Mouse (Mus musculus) kidney, adult 8-10 months (tissue): ENCODE data around the gene 5730480H06Rik.

ENCODE experiments used
- DNase-seq, 2 experiments: peaks; one replicate each; pipeline ENCODE4 v3.0.0; 2022

The 5730480H06Rik gene

GRCm38 (mm10) chr5:48430459-48430858 lies 102.7 kb downstream of the 5730480H06Rik start:
- peak; percentile 2 to 17 for DNase-seq

- DNase-seq, result no peak
Measured at GRCm38 (mm10) chr5:48448888-48449287, 121.1 kb downstream of the 5730480H06Rik start.

- no peak for DNase-seq
Measured at GRCm38 (mm10) chr5:48460221-48460620, 132.5 kb downstream of the 5730480H06Rik start.
